9 mouse cellular contexts compared by ENCODE assay signal in the genomic region with DNA sequence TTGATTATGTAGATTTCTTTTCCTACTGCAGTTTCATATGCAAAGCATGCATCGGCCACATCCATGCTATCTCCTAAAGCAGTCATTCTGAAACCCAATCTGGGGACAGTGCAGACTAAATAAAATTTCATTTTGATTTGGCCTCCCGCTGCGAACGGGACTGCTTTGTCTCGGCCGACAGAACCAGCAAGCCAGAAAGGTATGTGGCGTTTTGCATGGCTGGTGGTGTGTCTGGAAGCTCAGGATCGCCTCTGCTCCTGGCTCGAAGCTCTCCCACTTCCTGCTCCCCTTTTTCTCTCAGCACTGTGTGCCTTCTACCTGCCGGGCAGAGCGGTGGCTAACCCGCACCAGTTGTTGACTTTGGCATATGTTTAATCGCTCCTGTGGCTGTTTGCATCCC.
DNase-seq lines count a peak whose midpoint lies in the region; ATAC-seq and TF ChIP-seq lines count a peak whose summit lies in the region.
"Had no signal": no experiment of that assay in that cellular context is flagged by ENCODE, and none has a peak within 500 bp of the region (broad histone marks: within the 10 kb centered on the region; RNA-seq: fewer than 3 reads in every experiment).

No protein-coding gene starts in this region.

- TF ChIP-seq POLR2A in kidney, adult 2 months (IDR thresholded peaks at IDR 0.05; ENCODE audit: low read depth, low read length): no peak
- no peak for TF ChIP-seq POLR2A in thymus, adult 2 months (IDR thresholded peaks at IDR 0.05; ENCODE audit: control insufficient read depth, extremely low read depth, insufficient read depth, low read length, poor library complexity)

- no peak for DNase-seq in heart, postnatal 10 days
- DNase-seq in embryonic facial prominence, embryonic 10.5 days (ENCODE audit: low spot score): peak; percentile 41
- DNase-seq in kidney, adult 2 months: peak; percentile 51
- DNase-seq in gastrocnemius, adult 18-20 months (ENCODE audit: low spot score): no peak
- no peak for DNase-seq in thymus, adult 2 months
- DNase-seq in gastrocnemius, postnatal 36 days: no peak
- DNase-seq: cerebellum, adult 11 months had no signal

- no peak overlapping the region for H3K27ac ChIP-seq in heart, embryonic 13.5 days (replicated peaks)
- H3K27ac ChIP-seq in embryonic facial prominence, embryonic 10.5 days (replicated peaks): peak overlapping the region; percentile 78
- no peak overlapping the region for H3K27ac ChIP-seq in kidney, adult 2 months (ENCODE audit: insufficient read depth, low read depth, low read length)
- peak overlapping the region; percentile 80 for H3K27ac ChIP-seq in midbrain, embryonic 15.5 days
- no peak overlapping the region for H3K27ac ChIP-seq in thymus, adult 2 months (ENCODE audit: control insufficient read depth, insufficient read depth, low read length)

- TF ChIP-seq CTCF in kidney, adult 2 months (conservative IDR thresholded peaks at IDR 0.05; ENCODE audit: insufficient read depth, insufficient read length, low read depth, low read length): no peak
- no peak for TF ChIP-seq CTCF in thymus, adult 2 months (IDR thresholded peaks at IDR 0.05; ENCODE audit: borderline replicate concordance, control insufficient read depth, extremely low read depth, insufficient read depth, low read length, poor library complexity)

- H3K4me1 ChIP-seq in heart, embryonic 13.5 days: peaks cover 13% of the 10 kb centered on the region
- peaks cover 42% of the 10 kb centered on the region for H3K4me1 ChIP-seq in embryonic facial prominence, embryonic 10.5 days
- H3K4me1 ChIP-seq in kidney, adult 2 months (ENCODE audit: control insufficient read depth, insufficient read depth, low read length): no peaks in the 10 kb centered on the region
- peaks cover 41% of the 10 kb centered on the region for H3K4me1 ChIP-seq in midbrain, embryonic 15.5 days
- H3K4me1 ChIP-seq in thymus, adult 2 months (replicated peaks; ENCODE audit: control insufficient read depth, insufficient read depth, low read length): no peaks in the 10 kb centered on the region

- H3K4me2 ChIP-seq in heart, embryonic 13.5 days: peak overlapping the region; percentile 64
- H3K4me2 ChIP-seq in midbrain, embryonic 15.5 days: peak overlapping the region; percentile 56

- 14% methylated on average over 13 of the region's 13 CpGs for WGBS in heart, embryonic 13.5 days
- WGBS in embryonic facial prominence, embryonic 10.5 days: 7% methylated on average over 13 of the region's 13 CpGs
- WGBS in kidney, adult 2 months: 11% methylated on average over 13 of the region's 13 CpGs
- WGBS in midbrain, embryonic 15.5 days: 2% methylated on average over 13 of the region's 13 CpGs
- 31% methylated on average over 13 of the region's 13 CpGs for WGBS in thymus, adult 2 months

- peak overlapping the region; percentile 61 for H3K9ac ChIP-seq in heart, embryonic 13.5 days
- H3K9ac ChIP-seq in midbrain, embryonic 15.5 days: peak overlapping the region; percentile 50

- H3K4me3 ChIP-seq in heart, embryonic 13.5 days: peak overlapping the region; percentile 34
- H3K4me3 ChIP-seq in embryonic facial prominence, embryonic 10.5 days: peak overlapping the region; percentile 42
- H3K4me3 ChIP-seq in kidney, adult 2 months (ENCODE audit: insufficient read depth, low read depth, low read length): peak overlapping the region; percentile 17; the same call in 1 of the 2 replicates
- H3K4me3 ChIP-seq in midbrain, embryonic 15.5 days: peak overlapping the region; percentile 28
- H3K4me3 ChIP-seq in thymus, adult 2 months (ENCODE audit: control insufficient read depth, insufficient read depth, low read length): no peak overlapping the region

- no peak for ATAC-seq in heart, embryonic 13.5 days (ENCODE audit: extremely low read depth, insufficient number of reproducible peaks, low FRiP score, low TSS enrichment)
- peak; percentile 41; the same call in 1 of the 2 replicates for ATAC-seq in midbrain, embryonic 15.5 days (replicated peaks)

- H3K9me3 ChIP-seq in heart, embryonic 13.5 days: no peaks in the 10 kb centered on the region
- H3K9me3 ChIP-seq in embryonic facial prominence, embryonic 10.5 days: no peaks in the 10 kb centered on the region
- H3K9me3 ChIP-seq in midbrain, embryonic 15.5 days: no peaks in the 10 kb centered on the region

- H3K36me3 ChIP-seq in heart, embryonic 13.5 days: no peaks in the 10 kb centered on the region
- H3K36me3 ChIP-seq in embryonic facial prominence, embryonic 10.5 days (replicated peaks): no peaks in the 10 kb centered on the region
- H3K36me3 ChIP-seq in kidney, adult 2 months (ENCODE audit: control insufficient read depth, insufficient read depth, low read length): no peaks in the 10 kb centered on the region
- no peaks in the 10 kb centered on the region for H3K36me3 ChIP-seq in midbrain, embryonic 15.5 days (replicated peaks)
- no peaks in the 10 kb centered on the region for H3K36me3 ChIP-seq in thymus, adult 2 months (ENCODE audit: control insufficient read depth, insufficient read depth, low read length)

- no peaks in the 10 kb centered on the region for H3K27me3 ChIP-seq in heart, embryonic 13.5 days (replicated peaks)
- no peaks in the 10 kb centered on the region for H3K27me3 ChIP-seq in embryonic facial prominence, embryonic 10.5 days (replicated peaks; ENCODE audit: low read depth, poor library complexity, severe bottlenecking)
- H3K27me3 ChIP-seq in kidney, adult 2 months (replicated peaks; ENCODE audit: control insufficient read depth, insufficient read depth, low read length): no peaks in the 10 kb centered on the region
- H3K27me3 ChIP-seq in midbrain, embryonic 15.5 days (replicated peaks): no peaks in the 10 kb centered on the region
- H3K27me3 ChIP-seq in thymus, adult 2 months (ENCODE audit: control insufficient read depth, insufficient read depth, low read length): no peaks in the 10 kb centered on the region

- intact Hi-C loops in heart, postnatal 10 days (cut with DNase I): no loop called here
- intact Hi-C loops in gastrocnemius, postnatal 36 days (cut with DNase I): no loop called here

Comparison
In these comparisons a context has a peak if more than half of its experiments do, and no peak if none do; other contexts are left out.
1. H3K27ac ChIP-seq: peak in embryonic facial prominence, embryonic 10.5 days (single experiment) and midbrain, embryonic 15.5 days (single experiment); none in heart, embryonic 13.5 days (single experiment), kidney, adult 2 months (single experiment) and thymus, adult 2 months (single experiment).
2. DNase-seq: peak in embryonic facial prominence, embryonic 10.5 days (single experiment) and kidney, adult 2 months (single experiment); none in heart, postnatal 10 days (0 of 2), gastrocnemius, adult 18-20 months (single experiment), thymus, adult 2 months (single experiment) and gastrocnemius, postnatal 36 days (0 of 2).